Mouse (Mus musculus) CD4-positive helper T cell, adult 2 months (primary cell): ENCODE results near the gene Prpf6.

Experiments used
- DNase-seq: peaks from one replicate; pipeline ENCODE4 v3.0.0-alpha.2; 2012; ENCODE audit warnings: low read depth, missing footprints, low spot score

Gene Prpf6

GRCm38 (mm10) chr2:181591528-181592085, at the start of gene Prpf6:
TSS of gene Prpf6 (plus strand) at chr2:181591868.
- DNase-seq, result peak; percentile 68

- no peak for DNase-seq
Measured at GRCm38 (mm10) chr2:181546142-181546541, 45.5 kb upstream of the Prpf6 start.

GRCm38 (mm10) chr2:181548227-181548626, 43.4 kb upstream of the Prpf6 start:
- no peak for DNase-seq

GRCm38 (mm10) chr2:181548682-181549081, 43.0 kb upstream of the Prpf6 start:
- no peak for DNase-seq

- no peak for DNase-seq
Measured at GRCm38 (mm10) chr2:181550233-181550632, 41.4 kb upstream of the Prpf6 start.

GRCm38 (mm10) chr2:181553772-181554171, 37.9 kb upstream of the Prpf6 start:
- no peak for DNase-seq

- DNase-seq, result no peak
Measured at GRCm38 (mm10) chr2:181567338-181567737, 24.3 kb upstream of the Prpf6 start.

- peak; percentile 59 for DNase-seq
Measured at GRCm38 (mm10) chr2:181568272-181569008, 23.2 kb upstream of the Prpf6 start.

- DNase-seq, result no peak
Measured at GRCm38 (mm10) chr2:181569856-181570255, 21.8 kb upstream of the Prpf6 start.

GRCm38 (mm10) chr2:181570375-181570774, 21.3 kb upstream of the Prpf6 start:
- no peak for DNase-seq

GRCm38 (mm10) chr2:181570921-181571595, 20.6 kb upstream of the Prpf6 start:
- DNase-seq, result no peak

- DNase-seq, result no peak
Measured at GRCm38 (mm10) chr2:181571941-181572670, 19.6 kb upstream of the Prpf6 start.

GRCm38 (mm10) chr2:181572921-181573920, 18.4 kb upstream of the Prpf6 start:
- DNase-seq, result no peak

- no peak for DNase-seq
Measured at GRCm38 (mm10) chr2:181573961-181574360, 17.7 kb upstream of the Prpf6 start.

GRCm38 (mm10) chr2:181574921-181575545, 16.6 kb upstream of the Prpf6 start:
- no peak for DNase-seq

- no peak for DNase-seq
Measured at GRCm38 (mm10) chr2:181576613-181577012, 15.1 kb upstream of the Prpf6 start.

GRCm38 (mm10) chr2:181577126-181577525, 14.5 kb upstream of the Prpf6 start:
- DNase-seq, result no peak

GRCm38 (mm10) chr2:181577981-181578581, 13.6 kb upstream of the Prpf6 start:
- no peak for DNase-seq

GRCm38 (mm10) chr2:181578790-181579618, 12.7 kb upstream of the Prpf6 start:
- no peak for DNase-seq
